9 mouse cellular contexts compared by ENCODE assay signal in genomic region chr4:46657116-46657515, GRCm38 (mm10). TPM values are rescaled to one million over a fixed set of nuclear protein-coding genes. Genes with fewer than 3 reads are reported as not detected.
A peak's percentile ranks its signal among the peaks of the same experiment; 100 is the strongest.
DNase-seq lines count a peak whose midpoint lies in the region; ATAC-seq and TF ChIP-seq lines count a peak whose summit lies in the region.
"Had no signal": no experiment of that assay in that cellular context is flagged by ENCODE, and none has a peak within 500 bp of the region (broad histone marks: within the 10 kb centered on the region; RNA-seq: fewer than 3 reads in every experiment).

No protein-coding gene starts in this region.

- no peak overlapping the region for H3K9ac ChIP-seq in heart, postnatal 0 days (replicated peaks; ENCODE audit: low read depth, low read length)
- H3K9ac ChIP-seq in embryonic facial prominence, embryonic 14.5 days (ENCODE audit: low read depth, low read length): no peak overlapping the region
- H3K9ac ChIP-seq: limb, embryonic 13.5 days had no signal

- H3K36me3 ChIP-seq in heart, postnatal 0 days (replicated peaks; ENCODE audit: control insufficient read depth, insufficient read depth, low read length): no peaks in the 10 kb centered on the region
- no peaks in the 10 kb centered on the region for H3K36me3 ChIP-seq in embryonic facial prominence, embryonic 14.5 days (ENCODE audit: control insufficient read depth, insufficient read depth, low read length)
- H3K36me3 ChIP-seq: limb, embryonic 13.5 days had no signal

- 7% methylated on average over 5 of the region's 5 CpGs for WGBS in heart, postnatal 0 days
- 13% methylated on average over 5 of the region's 5 CpGs for WGBS in embryonic facial prominence, embryonic 14.5 days

- H3K4me1 ChIP-seq in heart, postnatal 0 days (ENCODE audit: control insufficient read depth, insufficient read depth): no peaks in the 10 kb centered on the region
- no peaks in the 10 kb centered on the region for H3K4me1 ChIP-seq in embryonic facial prominence, embryonic 14.5 days (ENCODE audit: control insufficient read depth, insufficient read depth, low read length)

- peak; percentile 33 for DNase-seq in heart, postnatal 0 days (ENCODE audit: low spot score)
- DNase-seq in heart, adult 11 months: no peak
- peak; percentile 66 to 83 for DNase-seq in CD8-positive naive resting alpha-beta T cell, adult 2 months (ENCODE audit: low read depth in 2 of 2, low spot score in 2 of 2)
- peak; percentile 89 for DNase-seq in brain, embryonic 14.5 days (ENCODE audit: low read depth)
- DNase-seq in embryonic facial prominence, embryonic 14.5 days (ENCODE audit: low spot score): peak; percentile 83
- peak; percentile 87 to 89 for DNase-seq in kidney, postnatal 4 days
- peak; percentile 87 for DNase-seq in lung, postnatal 36 days
- DNase-seq in spleen, postnatal 14 days (ENCODE audit: low spot score in 2 of 2): peak; percentile 45 to 70

- no peak for ATAC-seq in heart, postnatal 0 days (ENCODE audit: insufficient read depth, low read depth)
- no peak for ATAC-seq in embryonic facial prominence, embryonic 14.5 days (ENCODE audit: low read depth)

- no peak for TF ChIP-seq EP300 in heart, postnatal 0 days (IDR thresholded peaks at IDR 0.05; ENCODE audit: low read depth)

- no peak overlapping the region for H3K27ac ChIP-seq in heart, postnatal 0 days (ENCODE audit: low read depth)
- H3K27ac ChIP-seq in embryonic facial prominence, embryonic 14.5 days (replicated peaks; ENCODE audit: low read depth, low read length): no peak overlapping the region
- H3K27ac ChIP-seq: limb, embryonic 13.5 days had no signal

- H3K27me3 ChIP-seq in heart, postnatal 0 days (ENCODE audit: control insufficient read depth, insufficient read depth, low read length): 0 out of 2 replicates have a peak, but pooled peaks cover 8% of the 10 kb centered on the region
- H3K27me3 ChIP-seq in embryonic facial prominence, embryonic 14.5 days (replicated peaks; ENCODE audit: control insufficient read depth, insufficient read depth, low read length): no peaks in the 10 kb centered on the region; the same call in 1 of the 2 replicates

- no peaks in the 10 kb centered on the region for H3K9me3 ChIP-seq in heart, postnatal 0 days (replicated peaks; ENCODE audit: control insufficient read depth, low read length)
- H3K9me3 ChIP-seq in embryonic facial prominence, embryonic 14.5 days (ENCODE audit: control insufficient read depth, low read length): no peaks in the 10 kb centered on the region
- H3K9me3 ChIP-seq: limb, embryonic 13.5 days had no signal

- no peak overlapping the region for H3K4me3 ChIP-seq in heart, postnatal 0 days (ENCODE audit: low read depth, low read length)
- H3K4me3 ChIP-seq in embryonic facial prominence, embryonic 14.5 days (ENCODE audit: low read depth, low read length): no peak overlapping the region
- H3K4me3 ChIP-seq: limb, embryonic 13.5 days had no signal

- TF ChIP-seq POLR2A in brain, embryonic 14.5 days (IDR thresholded peaks at IDR 0.05; ENCODE audit: borderline replicate concordance, extremely low read depth, insufficient read depth, insufficient read length, poor library complexity, severe bottlenecking): no peak

- TF ChIP-seq CTCF in heart, postnatal 0 days (IDR thresholded peaks at IDR 0.05; ENCODE audit: low read depth): peak; percentile 87
- peak; percentile 82 for TF ChIP-seq CTCF in brain, embryonic 14.5 days (IDR thresholded peaks at IDR 0.05; ENCODE audit: borderline replicate concordance, extremely low read depth, insufficient read depth, insufficient read length)

- no peak overlapping the region for H3K4me2 ChIP-seq in heart, postnatal 0 days (ENCODE audit: low read depth, low read length)
- no peak overlapping the region for H3K4me2 ChIP-seq in embryonic facial prominence, embryonic 14.5 days (ENCODE audit: low read depth, low read length)
- H3K4me2 ChIP-seq: limb, embryonic 13.5 days had no signal

RNA-seq across cellular contexts. Expression of gene Tbc1d2, which starts 7.1 kb away (rescaled TPM):
- 4.6 and 6.2 TPM in 2 replicates for total RNA-seq in heart, postnatal 0 days (2014; rRNA removed; ENCODE audit: low replicate concordance)
- polyA plus RNA-seq in heart, postnatal 0 days (2015; fragmentation: Nextera tagmentation; extraction: Ambion mirVana): 0.85 and 0.93 TPM in 2 replicates
- polyA plus RNA-seq in brain, embryonic 14.5 days (2012; rRNA removed): 1.3 and 1.4 TPM in 2 replicates
- 1.8 TPM in 2 replicates for polyA plus RNA-seq in embryonic facial prominence, embryonic 14.5 days (2014; fragmentation: Nextera tagmentation; extraction: Ambion mirVana)

RNA-seq across cellular contexts. Expression of gene Coro2a, which starts 55.1 kb away (rescaled TPM):
- total RNA-seq in heart, postnatal 0 days (2014; rRNA removed; ENCODE audit: low replicate concordance): 0.70 and 1.6 TPM in 2 replicates
- polyA plus RNA-seq in heart, postnatal 0 days (2015; fragmentation: Nextera tagmentation; extraction: Ambion mirVana): 0.22 and 0.26 TPM in 2 replicates
- polyA plus RNA-seq in brain, embryonic 14.5 days (2012; rRNA removed): 7.7 and 13.2 TPM in 2 replicates
- polyA plus RNA-seq in embryonic facial prominence, embryonic 14.5 days (2014; fragmentation: Nextera tagmentation; extraction: Ambion mirVana): 4.0 and 5.0 TPM in 2 replicates
